Mouse (Mus musculus) lung, postnatal 10 days (tissue): Measurements from ENCODE around the gene Kcna4.

Source experiments
- DNase-seq: peaks from one replicate; pipeline ENCODE4 v3.0.0; 2021

Kcna4 gene

GRCm38 (mm10) chr2:107289990-107290696 lies at the start of gene Kcna4:
TSS of gene Kcna4 (plus strand) at chr2:107290639.
- peak; percentile 10 for DNase-seq

DNA sequence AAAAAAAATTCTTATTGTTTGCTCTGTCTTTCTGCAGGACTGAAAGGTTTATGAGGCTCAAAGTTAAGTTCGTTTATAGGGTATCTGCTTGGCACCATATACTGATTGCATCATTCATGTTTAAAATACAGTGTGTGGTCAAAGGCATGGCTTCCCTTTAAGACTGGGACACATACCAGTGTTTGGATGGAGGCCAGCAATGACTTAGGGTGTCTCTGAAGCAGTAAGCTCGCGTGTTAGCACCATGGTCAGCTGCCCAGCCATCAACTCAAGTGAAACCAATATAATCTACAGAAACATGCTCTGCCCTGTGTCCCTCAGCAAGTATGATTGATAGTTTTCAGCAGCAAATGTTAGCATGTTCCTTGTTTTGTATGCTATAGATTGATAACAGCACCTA lies 32.3 kb upstream of the Kcna4 start:
- no peak for DNase-seq

DNA sequence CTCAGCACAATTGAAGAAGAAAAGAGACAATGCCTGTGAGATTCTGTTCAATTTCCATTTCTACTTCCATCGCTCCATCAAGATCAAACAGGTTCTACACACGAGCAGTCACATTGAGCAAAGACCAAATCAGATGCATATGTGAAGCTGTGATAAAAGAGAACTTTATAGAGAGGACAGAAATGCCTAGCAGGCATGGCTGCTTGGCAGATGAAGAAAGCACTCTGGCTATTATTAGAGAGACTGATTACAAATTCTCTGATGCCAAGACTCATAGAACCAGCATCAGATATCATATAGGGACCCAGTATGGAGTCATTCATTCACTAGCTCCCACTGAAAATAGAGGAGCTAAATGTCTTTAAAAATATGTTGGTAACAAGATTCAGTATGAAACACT lies 24.2 kb upstream of the Kcna4 start:
- DNase-seq = no peak

GRCm38 (mm10) chr2:107270050-107270449 lies 20.4 kb upstream of the Kcna4 start:
- DNase-seq = no peak

DNA sequence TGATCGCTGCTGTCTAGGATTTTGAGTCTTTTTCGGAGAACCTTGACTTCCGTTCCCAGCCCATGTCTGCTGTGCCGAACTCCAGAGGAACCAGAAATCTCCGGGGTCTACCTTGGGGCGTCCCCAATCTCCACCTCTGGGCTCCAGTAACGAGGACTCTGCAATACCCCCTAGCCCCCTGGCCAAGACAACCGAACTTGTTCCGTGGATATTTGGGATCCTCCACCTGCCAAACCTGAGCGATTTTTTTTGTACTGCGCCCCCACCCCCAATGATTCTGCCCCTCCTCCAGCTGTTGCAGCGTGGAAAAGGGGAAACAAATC lies 219 bp downstream of the Kcna4 start:
- DNase-seq = no peak

- no peak for DNase-seq
These were observed 703 bp downstream of the Kcna4 start for GRCm38 (mm10) chr2:107291142-107291541.

GRCm38 (mm10) chr2:107294521-107294920 lies 4.1 kb downstream of the Kcna4 start:
- no peak for DNase-seq

DNA sequence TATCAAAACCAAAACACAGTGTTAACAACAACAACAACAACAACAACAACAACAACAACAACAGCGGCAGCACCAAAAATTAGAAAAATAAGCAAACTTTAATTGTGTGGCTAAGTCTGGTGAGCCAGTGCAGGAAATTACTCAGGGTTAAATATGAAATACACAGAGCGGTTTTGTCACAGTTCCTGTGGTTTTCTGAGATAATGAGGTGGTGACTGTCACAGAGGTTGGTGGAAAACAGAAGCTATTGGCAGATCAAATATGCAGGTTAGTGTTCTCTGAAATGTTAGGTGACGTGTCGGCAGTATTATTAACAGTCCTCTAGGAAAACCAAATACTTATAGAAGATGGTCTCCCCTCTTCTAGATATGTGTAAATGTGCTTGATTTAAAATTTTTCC lies 11.4 kb downstream of the Kcna4 start:
- DNase-seq = no peak

DNA sequence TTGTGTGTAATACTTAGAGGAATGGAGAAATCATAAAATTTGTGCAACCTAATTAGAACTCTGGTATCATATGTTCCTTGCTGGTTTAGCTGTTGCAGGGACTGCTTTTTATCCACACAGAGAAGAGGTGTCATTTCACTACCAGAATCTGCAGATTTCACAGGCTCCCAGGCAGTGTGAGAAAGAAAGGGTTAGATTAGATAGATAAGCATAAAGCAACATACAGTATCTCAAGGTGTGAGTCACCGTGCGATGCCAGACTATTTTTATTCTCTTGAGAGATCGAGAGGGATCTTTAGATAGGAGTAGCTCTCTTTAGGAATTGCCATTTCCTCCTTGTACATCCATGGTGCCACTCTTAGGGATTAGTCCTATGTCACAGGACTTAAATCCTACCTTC lies 14.3 kb downstream of the Kcna4 start:
- no peak for DNase-seq

DNA sequence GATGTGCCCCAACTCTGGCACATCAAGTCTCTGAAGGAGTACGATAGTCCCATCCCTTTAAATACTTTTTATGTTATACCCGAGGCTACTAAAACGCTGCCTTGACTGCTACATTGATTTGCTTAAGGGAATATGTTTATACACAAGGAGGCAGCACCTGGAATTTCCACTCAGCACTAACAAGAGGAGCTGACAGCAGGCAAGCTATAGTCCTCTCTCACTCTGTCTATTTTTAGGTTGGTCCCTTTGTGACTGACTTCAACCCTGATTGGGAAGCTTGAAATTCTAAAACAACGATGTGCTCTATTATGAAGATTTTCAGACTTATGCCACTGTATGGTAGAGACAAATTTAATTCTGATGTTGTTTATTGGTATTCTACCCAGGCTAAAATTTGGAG lies 15.6 kb downstream of the Kcna4 start:
- no peak for DNase-seq

- DNase-seq = no peak
These were observed 28.2 kb downstream of the Kcna4 start for GRCm38 (mm10) chr2:107318636-107319035.

DNA sequence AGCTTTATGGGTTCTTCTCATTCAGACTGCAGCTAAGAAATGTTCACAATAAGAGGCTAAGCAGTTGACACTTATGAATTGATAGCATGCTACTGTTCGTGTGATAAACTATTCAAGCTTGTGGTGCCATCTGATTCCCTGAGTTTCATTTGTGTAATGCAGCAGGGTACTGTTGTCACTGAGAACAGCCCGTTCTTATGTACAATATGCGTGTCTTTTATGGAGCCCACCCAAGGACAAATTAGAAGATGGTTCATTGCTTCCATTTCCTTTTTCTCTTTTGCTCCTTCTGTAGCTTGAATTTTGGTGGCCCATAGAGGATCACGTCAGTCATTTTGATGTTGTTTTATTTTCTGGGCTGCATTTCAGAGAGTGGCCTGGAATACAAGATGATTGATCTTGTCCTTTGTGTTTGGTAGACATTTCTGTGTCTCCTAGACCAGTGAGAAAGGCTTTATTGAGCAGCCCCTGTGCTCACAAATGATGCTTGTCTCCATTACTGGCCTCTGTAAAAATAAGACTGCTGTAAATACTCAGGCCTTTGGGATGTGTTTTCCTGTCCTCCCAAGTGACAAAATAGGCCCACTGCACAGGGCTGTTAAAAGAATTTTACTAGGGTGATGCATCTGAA lies 31.3 kb downstream of the Kcna4 start:
- DNase-seq = no peak

- no peak for DNase-seq
These were observed 33.7 kb downstream of the Kcna4 start for GRCm38 (mm10) chr2:107324090-107324489.

GRCm38 (mm10) chr2:107327276-107327675 lies 36.8 kb downstream of the Kcna4 start:
- no peak for DNase-seq

- DNase-seq = no peak
These were observed 50.9 kb downstream of the Kcna4 start for GRCm38 (mm10) chr2:107341291-107341690.

DNA sequence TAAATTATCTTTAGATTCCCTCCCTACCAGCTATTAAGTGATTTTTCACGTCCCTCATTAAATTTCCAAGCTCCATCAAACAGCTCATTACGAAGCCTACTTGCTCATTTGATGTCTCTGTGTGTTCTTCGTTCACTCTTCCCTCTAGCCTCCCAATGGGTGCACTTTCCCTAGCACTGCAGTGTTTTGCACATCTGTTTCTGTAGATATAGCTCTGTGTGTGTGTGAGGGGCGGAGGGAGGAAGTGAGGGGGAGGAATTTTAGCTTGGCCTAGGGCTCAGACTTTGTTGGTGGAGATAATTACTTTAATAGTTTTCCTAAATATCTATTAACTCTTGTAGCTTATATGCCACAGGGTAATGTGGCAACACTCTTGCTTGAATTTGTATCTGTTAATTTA lies 54.4 kb downstream of the Kcna4 start:
- DNase-seq = no peak

DNA sequence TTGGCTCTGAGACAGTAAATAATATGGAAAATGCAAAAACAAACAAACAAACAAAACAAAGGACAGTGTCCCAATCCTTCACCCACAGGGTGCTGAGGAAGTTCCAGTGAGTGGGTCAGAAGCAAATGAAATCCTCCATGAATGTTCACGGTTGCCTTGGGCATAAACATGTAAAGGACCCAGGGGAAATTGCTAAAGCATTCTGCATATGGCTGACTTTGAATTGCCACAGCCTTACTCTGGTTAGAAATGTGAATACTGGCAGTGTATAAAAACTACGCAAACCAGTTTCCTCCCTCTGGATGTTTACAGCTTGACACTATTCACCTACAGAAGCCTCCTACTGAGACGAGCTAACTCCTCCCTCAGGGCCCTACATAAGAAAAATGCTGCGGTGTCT lies 54.9 kb downstream of the Kcna4 start:
- DNase-seq = no peak
